Mouse (Mus musculus): ENCODE results near the gene Tedc2.

DNA sequence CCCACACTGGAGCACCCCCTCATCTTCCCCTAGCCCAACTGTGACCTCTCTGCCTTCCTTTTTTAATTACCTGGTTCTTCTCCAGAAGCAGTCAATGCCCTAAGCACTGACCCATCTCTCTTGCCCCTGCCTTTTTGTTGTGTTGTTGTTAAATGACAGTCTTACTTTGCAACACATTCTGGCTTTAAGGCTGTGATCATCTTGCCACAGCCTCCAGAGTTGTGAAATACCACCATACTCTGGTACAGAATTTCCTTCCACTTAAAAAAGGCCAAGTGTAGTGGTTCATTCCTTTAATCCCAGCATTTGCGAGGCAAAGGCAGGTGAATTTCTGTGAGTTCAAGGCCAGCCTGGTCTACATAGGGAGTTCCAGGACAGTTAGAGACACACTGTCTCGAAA is 29.7 kb downstream of the Tedc2 start:
- no peak for TF ChIP-seq USF2 (IDR thresholded peaks at IDR 0.05; ENCODE audit: borderline replicate concordance in 1 of 2, insufficient read depth in 1 of 2, low read depth in 1 of 2, low read length in 2 of 2)
- no peak for TF ChIP-seq CTCF (IDR thresholded peaks at IDR 0.05 in 2 of 3, conservative IDR thresholded peaks at IDR 0.05 in 1 of 3; ENCODE audit: control insufficient read depth in 1 of 3, insufficient read depth in 1 of 3, low read depth in 2 of 3, low read length in 3 of 3, poor library complexity in 1 of 3, severe bottlenecking in 1 of 3)
- no peak for TF ChIP-seq MAX (IDR thresholded peaks at IDR 0.05; ENCODE audit: low read length)
- TF ChIP-seq EP300 (IDR thresholded peaks at IDR 0.05; ENCODE audit: low read depth in 1 of 2, low read length in 2 of 2): no peak
- TF ChIP-seq MYB (IDR thresholded peaks at IDR 0.05; ENCODE audit: low read depth, low read length): no peak
- TF ChIP-seq POLR2A (IDR thresholded peaks at IDR 0.05; ENCODE audit: control insufficient read depth in 1 of 2, insufficient read depth in 1 of 2, low read depth in 1 of 2, low read length in 2 of 2, poor library complexity in 1 of 2): no peak
- no peak for TF ChIP-seq ZKSCAN1 (IDR thresholded peaks at IDR 0.05; ENCODE audit: low read depth, low read length)
- no peak for TF ChIP-seq POLR2AphosphoS5 (IDR thresholded peaks at IDR 0.05; ENCODE audit: borderline replicate concordance, low read depth, low read length)
- TF ChIP-seq MAFK (IDR thresholded peaks at IDR 0.05; ENCODE audit: borderline replicate concordance, low read depth, low read length): no peak
- no peak for TF ChIP-seq GABPA (IDR thresholded peaks at IDR 0.05; ENCODE audit: low read depth, low read length)
- no peak for TF ChIP-seq USF1 (IDR thresholded peaks at IDR 0.05; ENCODE audit: low read depth, low read length)
- TF ChIP-seq MYC (IDR thresholded peaks at IDR 0.05; ENCODE audit: low read depth, low read length): no peak

Measured in MEL (cell line).